Mouse (Mus musculus): ENCODE measurements around the gene Nthl1.

The Nthl1 gene

GRCm38 (mm10) chr17:24642791-24643343 is 10.4 kb downstream of the Nthl1 start:
- Histone ChIP-seq H3K4me1 (replicated peaks; ENCODE audit: low read depth, low read length) (peaks cover 95% of the 10 kb centered on the region), H3K27me3 (ENCODE audit: insufficient read depth, low read length) (no peaks in the 10 kb centered on the region), H3K9me3 (ENCODE audit: low read length) (no peaks in the 10 kb centered on the region), H3K36me3 (ENCODE audit: insufficient read depth, low read length) (peaks cover 40% of the 10 kb centered on the region), H3K4me3 (replicated peaks; ENCODE audit: low read length) (no peak overlapping the region)
- TF ChIP-seq CTCF (conservative IDR thresholded peaks at IDR 0.05; ENCODE audit: low read length), result no peak
- TF ChIP-seq NANOG (IDR thresholded peaks at IDR 0.05; ENCODE audit: borderline replicate concordance, low read length), result no peak
- TF ChIP-seq POU5F1 (IDR thresholded peaks at IDR 0.05; ENCODE audit: borderline replicate concordance, low read length), result no peak

- H3K4me1 ChIP-seq (replicated peaks; ENCODE audit: low read depth, low read length), result peaks cover 93% of the 10 kb centered on the region
- peaks cover 27% of the 10 kb centered on the region for H3K36me3 ChIP-seq (ENCODE audit: insufficient read depth, low read length)
- no peaks in the 10 kb centered on the region for H3K9me3 ChIP-seq (ENCODE audit: low read length)
- TF ChIP-seq POU5F1 (IDR thresholded peaks at IDR 0.05; ENCODE audit: borderline replicate concordance, low read length), result no peak
- TF ChIP-seq CTCF (conservative IDR thresholded peaks at IDR 0.05; ENCODE audit: low read length), result no peak
- TF ChIP-seq NANOG (IDR thresholded peaks at IDR 0.05; ENCODE audit: borderline replicate concordance, low read length), result no peak
- H3K27me3 ChIP-seq (ENCODE audit: insufficient read depth, low read length), result peaks cover 12% of the 10 kb centered on the region
- H3K4me3 ChIP-seq (replicated peaks; ENCODE audit: low read length), result peak overlapping the region; percentile 41
Observed at GRCm38 (mm10) chr17:24644030-24644715, 11.7 kb downstream of the Nthl1 start.

- Histone ChIP-seq H3K27me3 (ENCODE audit: insufficient read depth, low read length) (peaks cover 20% of the 10 kb centered on the region), H3K36me3 (ENCODE audit: insufficient read depth, low read length) (peaks cover 18% of the 10 kb centered on the region), H3K4me1 (replicated peaks; ENCODE audit: low read depth, low read length) (peaks cover 88% of the 10 kb centered on the region), H3K4me3 (replicated peaks; ENCODE audit: low read length) (peak overlapping the region; percentile 41), H3K9me3 (ENCODE audit: low read length) (no peaks in the 10 kb centered on the region)
- TF ChIP-seq CTCF (conservative IDR thresholded peaks at IDR 0.05; ENCODE audit: low read length) (no peak), NANOG (IDR thresholded peaks at IDR 0.05; ENCODE audit: borderline replicate concordance, low read length) (no peak), POU5F1 (IDR thresholded peaks at IDR 0.05; ENCODE audit: borderline replicate concordance, low read length) (no peak)
Observed at GRCm38 (mm10) chr17:24644875-24645721, 12.6 kb downstream of the Nthl1 start.

GRCm38 (mm10) chr17:24645916-24646315 is 13.4 kb downstream of the Nthl1 start:
- Histone ChIP-seq H3K4me1 (replicated peaks; ENCODE audit: low read depth, low read length) (peaks cover 89% of the 10 kb centered on the region), H3K27me3 (ENCODE audit: insufficient read depth, low read length) (peaks cover 27% of the 10 kb centered on the region)

GRCm38 (mm10) chr17:24646381-24646780 is 13.9 kb downstream of the Nthl1 start:
- H3K36me3 ChIP-seq (ENCODE audit: insufficient read depth, low read length), result peaks cover 17% of the 10 kb centered on the region
- no peaks in the 10 kb centered on the region for H3K9me3 ChIP-seq (ENCODE audit: low read length)
- H3K4me3 ChIP-seq (replicated peaks; ENCODE audit: low read length), result no peak overlapping the region
- TF ChIP-seq NANOG (IDR thresholded peaks at IDR 0.05; ENCODE audit: borderline replicate concordance, low read length) (no peak), CTCF (conservative IDR thresholded peaks at IDR 0.05; ENCODE audit: low read length) (no peak), POU5F1 (IDR thresholded peaks at IDR 0.05; ENCODE audit: borderline replicate concordance, low read length) (no peak)
- H3K27me3 ChIP-seq (ENCODE audit: insufficient read depth, low read length), result peaks cover 31% of the 10 kb centered on the region
- H3K4me1 ChIP-seq (replicated peaks; ENCODE audit: low read depth, low read length), result peaks cover 87% of the 10 kb centered on the region

More at GRCm38 (mm10) chr17:24645916-24646315, 13.4 kb downstream of the Nthl1 start:
- no peaks in the 10 kb centered on the region for H3K9me3 ChIP-seq (ENCODE audit: low read length)
- peaks cover 17% of the 10 kb centered on the region for H3K36me3 ChIP-seq (ENCODE audit: insufficient read depth, low read length)
- no peak overlapping the region; the same call in 1 of the 2 replicates for H3K4me3 ChIP-seq (replicated peaks; ENCODE audit: low read length)
- TF ChIP-seq POU5F1 (IDR thresholded peaks at IDR 0.05; ENCODE audit: borderline replicate concordance, low read length) (no peak), NANOG (IDR thresholded peaks at IDR 0.05; ENCODE audit: borderline replicate concordance, low read length) (no peak), CTCF (conservative IDR thresholded peaks at IDR 0.05; ENCODE audit: low read length) (no peak)

GRCm38 (mm10) chr17:24647493-24647892 is 15.0 kb downstream of the Nthl1 start:
- TF ChIP-seq CTCF (conservative IDR thresholded peaks at IDR 0.05; ENCODE audit: low read length), result no peak
- TF ChIP-seq POU5F1 (IDR thresholded peaks at IDR 0.05; ENCODE audit: borderline replicate concordance, low read length), result no peak
- no peak for TF ChIP-seq NANOG (IDR thresholded peaks at IDR 0.05; ENCODE audit: borderline replicate concordance, low read length)
- H3K4me1 ChIP-seq (replicated peaks; ENCODE audit: low read depth, low read length), result peaks cover 76% of the 10 kb centered on the region

GRCm38 (mm10) chr17:24648731-24649377 is 16.4 kb downstream of the Nthl1 start:
- TF ChIP-seq POU5F1 (IDR thresholded peaks at IDR 0.05; ENCODE audit: borderline replicate concordance, low read length), result no peak
- TF ChIP-seq NANOG (IDR thresholded peaks at IDR 0.05; ENCODE audit: borderline replicate concordance, low read length), result no peak
- no peak for TF ChIP-seq CTCF (conservative IDR thresholded peaks at IDR 0.05; ENCODE audit: low read length)
- Histone ChIP-seq H3K4me3 (replicated peaks; ENCODE audit: low read length) (no peak overlapping the region), H3K27me3 (ENCODE audit: insufficient read depth, low read length) (peaks cover 50% of the 10 kb centered on the region), H3K4me1 (replicated peaks; ENCODE audit: low read depth, low read length) (peaks cover 65% of the 10 kb centered on the region), H3K9me3 (ENCODE audit: low read length) (no peaks in the 10 kb centered on the region), H3K36me3 (ENCODE audit: insufficient read depth, low read length) (no peaks in the 10 kb centered on the region)

More at GRCm38 (mm10) chr17:24647493-24647892, 15.0 kb downstream of the Nthl1 start:
- H3K4me3 ChIP-seq (replicated peaks; ENCODE audit: low read length), result peak overlapping the region; percentile 0
- peaks cover 42% of the 10 kb centered on the region for H3K27me3 ChIP-seq (ENCODE audit: insufficient read depth, low read length)
- peaks cover 7% of the 10 kb centered on the region for H3K36me3 ChIP-seq (ENCODE audit: insufficient read depth, low read length)
- H3K9me3 ChIP-seq (ENCODE audit: low read length), result no peaks in the 10 kb centered on the region

Data from E14TG2a.4 (cell line).